Mouse (Mus musculus) stomach, postnatal 0 days (tissue): Measurements from ENCODE around the gene Megf9.

ENCODE experiments used
- CTCF ChIP-seq: IDR thresholded peaks from 2 replicates; pipeline ENCODE4 v1.5.1; 2016; ENCODE audit warnings: antibody characterized with exemption, low read depth, mild to moderate bottlenecking, moderate library complexity
- EP300 ChIP-seq: optimal IDR thresholded peaks from 2 replicates; pipeline ENCODE3; 2016; ENCODE audit warnings: antibody characterized with exemption

- TF ChIP-seq CTCF (peak; percentile 91), EP300 (no peak)
Measured at GRCm38 (mm10) chr4:70451750-70452149, 83.0 kb downstream of the Megf9 start.
